Mouse (Mus musculus) cortical plate, adult 2 months (tissue): Measurements from ENCODE around the gene Rdh16f1. TPM values are rescaled to one million over a fixed set of nuclear protein-coding genes. Genes with fewer than 3 reads are reported as not detected.

ENCODE experiments used
- H3K27ac ChIP-seq: fragments of 200-500 bp; 2 replicates; pipeline ENCODE4 v1.5.1; 2012; ENCODE audit warnings: low read length, control low read depth, inconsistent platforms; ENCODE audit not compliant: insufficient read depth
- H3K4me1 ChIP-seq: fragments of 200-500 bp; 2 replicates; pipeline ENCODE4 v1.6.1; 2011; ENCODE audit warnings: low read length; ENCODE audit not compliant: control insufficient read depth, insufficient read depth
- H3K4me3 ChIP-seq: fragments of 200-500 bp; 2 replicates; pipeline ENCODE4 v1.5.1; 2011; ENCODE audit warnings: mild to moderate bottlenecking, low read length, control low read depth; ENCODE audit not compliant: insufficient read depth
- CTCF ChIP-seq: fragments of 200-500 bp; IDR thresholded peaks from 2 replicates; pipeline ENCODE4 v1.5.1; 2011; ENCODE audit warnings: mild to moderate bottlenecking, control low read depth, low read length; ENCODE audit not compliant: insufficient read depth; ENCODE audit errors: extremely low read depth
- POLR2A ChIP-seq: fragments of 200-500 bp; IDR thresholded peaks from 2 replicates; pipeline ENCODE4 v1.6.1; 2011; ENCODE audit warnings: mild to moderate bottlenecking, low read length, control low read depth; ENCODE audit not compliant: insufficient read depth; ENCODE audit errors: extremely low read depth
- polyA plus RNA-seq: library from polyadenylated mRNA; depleted of rRNA; stranded (reverse); fragments of >200 nt; gene quantifications from 2 replicates; pipeline ENCODE4 v1.2.3, GENCODE M21; 2012; rRNA removed

Gene Rdh16f1
- polyA plus RNA-seq, result 1.2 TPM in 1 of 2 replicates, not detected in the other

- H3K4me1 ChIP-seq, result no peaks in the 10 kb centered on the region
- TF ChIP-seq CTCF (no peak), POLR2A (no peak)
- H3K4me3 ChIP-seq, result no peak within 1 kb of the TSS
- no peak within 1 kb of the TSS for H3K27ac ChIP-seq
These were observed at the start of gene Rdh16f1, which contains the start of gene Rdh1 for GRCm38 (mm10) chr10:127759181-127760110. Gene Rdh16f1 (plus strand): TSS chr10:127759787. Gene Rdh1 (plus strand): TSS chr10:127759721.

GRCm38 (mm10) chr10:127710331-127710730 lies 49.3 kb upstream of the Rdh16f1 start:
- Histone ChIP-seq H3K4me1 (no peaks in the 10 kb centered on the region), H3K27ac (no peak overlapping the region), H3K4me3 (no peak overlapping the region)
- TF ChIP-seq POLR2A (no peak), CTCF (no peak)

GRCm38 (mm10) chr10:127712736-127713135 lies 46.9 kb upstream of the Rdh16f1 start:
- Histone ChIP-seq H3K4me1 (no peaks in the 10 kb centered on the region), H3K27ac (no peak overlapping the region), H3K4me3 (no peak overlapping the region)
- no peak for TF ChIP-seq CTCF
- no peak for TF ChIP-seq POLR2A

GRCm38 (mm10) chr10:127721671-127722418 lies 37.7 kb upstream of the Rdh16f1 start:
- H3K27ac ChIP-seq, result no peak overlapping the region
- no peaks in the 10 kb centered on the region for H3K4me1 ChIP-seq
- TF ChIP-seq CTCF, result no peak
- TF ChIP-seq POLR2A, result no peak
- H3K4me3 ChIP-seq, result no peak overlapping the region

GRCm38 (mm10) chr10:127724178-127724577 lies 35.4 kb upstream of the Rdh16f1 start, which contains the start of gene Tac2:
Gene Tac2 (plus strand): TSS chr10:127724478.
- H3K27ac ChIP-seq, result no peak within 1 kb of the TSS
- TF ChIP-seq CTCF (no peak), POLR2A (no peak)

GRCm38 (mm10) chr10:127725136-127725535 lies 34.5 kb upstream of the Rdh16f1 start:
- no peak for TF ChIP-seq CTCF
- TF ChIP-seq POLR2A, result no peak
- H3K4me1 ChIP-seq, result peaks cover 2% of the 10 kb centered on the region; the same call in 1 of the 2 replicates
- H3K27ac ChIP-seq, result no peak overlapping the region
- H3K4me3 ChIP-seq, result no peak overlapping the region

More at GRCm38 (mm10) chr10:127724178-127724577, 35.4 kb upstream of the Rdh16f1 start, which contains the start of gene Tac2:
- Histone ChIP-seq H3K4me3 (no peak within 1 kb of the TSS), H3K4me1 (peaks cover 2% of the 10 kb centered on the region; the same call in 1 of the 2 replicates)

- TF ChIP-seq CTCF (no peak), POLR2A (no peak)
- no peak overlapping the region for H3K4me3 ChIP-seq
- no peak overlapping the region for H3K27ac ChIP-seq
- H3K4me1 ChIP-seq, result peaks cover 2% of the 10 kb centered on the region; the same call in 1 of the 2 replicates
These were observed 31.1 kb upstream of the Rdh16f1 start for GRCm38 (mm10) chr10:127728437-127728836.

- Histone ChIP-seq H3K27ac (no peak overlapping the region), H3K4me1 (peaks cover 2% of the 10 kb centered on the region; the same call in 1 of the 2 replicates), H3K4me3 (no peak overlapping the region)
- TF ChIP-seq CTCF, result no peak
- TF ChIP-seq POLR2A, result no peak
These were observed 29.2 kb upstream of the Rdh16f1 start for GRCm38 (mm10) chr10:127730285-127730932.

- Histone ChIP-seq H3K27ac (no peak overlapping the region), H3K4me1 (peaks cover 2% of the 10 kb centered on the region; the same call in 1 of the 2 replicates), H3K4me3 (no peak overlapping the region)
- TF ChIP-seq CTCF (no peak), POLR2A (no peak)
These were observed 28.7 kb upstream of the Rdh16f1 start for GRCm38 (mm10) chr10:127730933-127731310.
